In the genomic region with DNA sequence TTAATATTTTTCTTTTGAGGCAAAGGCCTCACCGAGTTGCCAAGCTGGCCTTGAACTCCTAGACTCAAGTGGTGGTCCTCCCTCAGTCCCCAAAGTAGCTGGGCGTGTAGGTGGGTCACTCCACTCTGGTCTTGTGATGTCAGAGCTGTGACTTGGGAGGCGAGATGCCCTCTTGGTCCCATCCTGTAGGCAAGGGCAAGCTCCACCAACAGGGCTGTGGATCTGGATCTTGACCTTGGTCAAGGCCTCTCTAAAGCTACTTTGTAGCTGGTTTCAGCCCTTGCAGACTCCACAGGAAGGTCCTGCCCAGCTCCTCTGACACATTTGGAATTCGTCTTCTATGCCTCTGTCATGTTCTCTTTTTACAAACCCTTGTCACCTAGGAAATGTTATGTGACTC, we compare ENCODE assay signal across 24 mouse cellular contexts. TPM values are rescaled to one million over a fixed set of nuclear protein-coding genes. Genes with fewer than 3 reads are reported as not detected.
A peak's percentile ranks its signal among the peaks of the same experiment; 100 is the strongest.
DNase-seq lines count a peak whose midpoint lies in the region; ATAC-seq and TF ChIP-seq lines count a peak whose summit lies in the region.
"Had no signal": no experiment of that assay in that cellular context is flagged by ENCODE, and none has a peak within 500 bp of the region (broad histone marks: within the 10 kb centered on the region; RNA-seq: fewer than 3 reads in every experiment).

No protein-coding gene starts in this region.

- ATAC-seq in hindbrain, embryonic 12.5 days (ENCODE audit: low FRiP score) = no peak
- ATAC-seq in hindbrain, embryonic 14.5 days (ENCODE audit: low FRiP score) = no peak
- no peak for ATAC-seq in midbrain, embryonic 11.5 days (ENCODE audit: low FRiP score)
- ATAC-seq: forebrain, embryonic 14.5 days; forebrain, embryonic 16.5 days had no signal

- no peak for TF ChIP-seq CTCF in testis, adult 2 months (IDR thresholded peaks at IDR 0.05; ENCODE audit: control insufficient read depth, insufficient read depth, insufficient replicate concordance, low read depth, low read length)

- H3K27me3 ChIP-seq in hindbrain, embryonic 12.5 days = no peaks in the 10 kb centered on the region
- no peaks in the 10 kb centered on the region for H3K27me3 ChIP-seq in hindbrain, embryonic 14.5 days (ENCODE audit: control insufficient read depth, insufficient read depth, low read length)
- no peaks in the 10 kb centered on the region for H3K27me3 ChIP-seq in testis, adult 2 months (ENCODE audit: control insufficient read depth, insufficient read depth, low read length)
- H3K27me3 ChIP-seq in midbrain, embryonic 11.5 days (ENCODE audit: control insufficient read depth, insufficient read depth, low read length) = no peaks in the 10 kb centered on the region
- H3K27me3 ChIP-seq: embryonic facial prominence, embryonic 13.5 days; embryonic facial prominence, embryonic 15.5 days; forebrain, embryonic 12.5 days had no signal

- peak; percentile 59; the same call in 1 of the 2 replicates for TF ChIP-seq POLR2A in testis, adult 2 months (IDR thresholded peaks at IDR 0.05; ENCODE audit: control insufficient read depth, low read depth, low read length)

- 84% methylated on average over 4 of the region's 4 CpGs for WGBS in hindbrain, embryonic 12.5 days
- WGBS in hindbrain, embryonic 14.5 days = 79% methylated on average over 4 of the region's 4 CpGs
- 86% methylated on average over 4 of the region's 4 CpGs for WGBS in midbrain, embryonic 11.5 days

- H3K36me3 ChIP-seq in hindbrain, embryonic 12.5 days = no peaks in the 10 kb centered on the region
- H3K36me3 ChIP-seq in hindbrain, embryonic 14.5 days (replicated peaks; ENCODE audit: control insufficient read depth, insufficient read depth) = no peaks in the 10 kb centered on the region
- no peaks in the 10 kb centered on the region; the same call in 1 of the 2 replicates for H3K36me3 ChIP-seq in testis, adult 2 months (ENCODE audit: control insufficient read depth, insufficient read depth, low read length)
- H3K36me3 ChIP-seq in midbrain, embryonic 11.5 days (ENCODE audit: control insufficient read depth, insufficient read depth, low read length) = no peaks in the 10 kb centered on the region
- H3K36me3 ChIP-seq: embryonic facial prominence, embryonic 13.5 days; embryonic facial prominence, embryonic 15.5 days; forebrain, embryonic 10.5 days; forebrain, embryonic 12.5 days had no signal

- H3K9ac ChIP-seq in hindbrain, embryonic 12.5 days = no peak overlapping the region
- no peak overlapping the region for H3K9ac ChIP-seq in hindbrain, embryonic 14.5 days
- no peak overlapping the region for H3K9ac ChIP-seq in midbrain, embryonic 11.5 days (ENCODE audit: low read length)
- H3K9ac ChIP-seq: embryonic facial prominence, embryonic 13.5 days; embryonic facial prominence, embryonic 15.5 days; forebrain, embryonic 12.5 days had no signal

- H3K4me1 ChIP-seq in hindbrain, embryonic 12.5 days = peaks cover 18% of the 10 kb centered on the region
- no peaks in the 10 kb centered on the region for H3K4me1 ChIP-seq in hindbrain, embryonic 14.5 days (replicated peaks; ENCODE audit: control insufficient read depth, insufficient read depth, low read length)
- H3K4me1 ChIP-seq in testis, adult 2 months (ENCODE audit: control insufficient read depth, insufficient read depth, low read length) = peaks cover 21% of the 10 kb centered on the region
- 0 out of 2 replicates have a peak, but pooled peaks cover 4% of the 10 kb centered on the region for H3K4me1 ChIP-seq in midbrain, embryonic 11.5 days (ENCODE audit: control insufficient read depth, insufficient read depth, low read length)

- H3K27ac ChIP-seq in hindbrain, embryonic 12.5 days = 0 out of 2 replicates have a peak overlapping the region, but pooled peaks have one; percentile 40
- no peak overlapping the region for H3K27ac ChIP-seq in hindbrain, embryonic 14.5 days
- peak overlapping the region; percentile 77 for H3K27ac ChIP-seq in testis, adult 2 months (ENCODE audit: control insufficient read depth, insufficient read depth, low read depth, low read length)
- no peak overlapping the region for H3K27ac ChIP-seq in midbrain, embryonic 11.5 days (ENCODE audit: low read depth, low read length)
- H3K27ac ChIP-seq: embryonic facial prominence, embryonic 13.5 days; embryonic facial prominence, embryonic 15.5 days; forebrain, embryonic 10.5 days; forebrain, embryonic 12.5 days had no signal

- no peak for DNase-seq in hindbrain, embryonic 14.5 days (ENCODE audit: low spot score)
- no peak for DNase-seq in testis, postnatal 10 days (ENCODE audit: low spot score)
- no peak for DNase-seq in midbrain, embryonic 11.5 days (ENCODE audit: low spot score, missing footprints)
- DNase-seq: adrenal gland, postnatal 10 days; adrenal gland, postnatal 25 days; cerebellum, adult 11 months; cerebellum, adult 18-20 months; cerebellum, adult 8-10 months; cerebellum, adult 9-11 months; cerebellum, postnatal 14 days; cerebellum, postnatal 36 days had no signal

- H3K9me3 ChIP-seq in hindbrain, embryonic 12.5 days (replicated peaks) = no peaks in the 10 kb centered on the region
- no peaks in the 10 kb centered on the region for H3K9me3 ChIP-seq in hindbrain, embryonic 14.5 days (ENCODE audit: control insufficient read depth, low read length)
- no peaks in the 10 kb centered on the region for H3K9me3 ChIP-seq in midbrain, embryonic 11.5 days (ENCODE audit: control insufficient read depth, low read length)
- H3K9me3 ChIP-seq: embryonic facial prominence, embryonic 13.5 days; embryonic facial prominence, embryonic 15.5 days; forebrain, embryonic 10.5 days; forebrain, embryonic 12.5 days had no signal

- no peak overlapping the region for H3K4me3 ChIP-seq in hindbrain, embryonic 12.5 days
- no peak overlapping the region for H3K4me3 ChIP-seq in hindbrain, embryonic 14.5 days (replicated peaks; ENCODE audit: low read length)
- H3K4me3 ChIP-seq in testis, adult 2 months (ENCODE audit: control insufficient read depth, low read depth, low read length) = peak overlapping the region; percentile 56
- no peak overlapping the region for H3K4me3 ChIP-seq in midbrain, embryonic 11.5 days (ENCODE audit: low read depth, low read length)
- H3K4me3 ChIP-seq: embryonic facial prominence, embryonic 13.5 days; embryonic facial prominence, embryonic 15.5 days; erythroblast, embryonic 14.5 days; forebrain, embryonic 10.5 days; forebrain, embryonic 12.5 days had no signal

- no peak overlapping the region for H3K4me2 ChIP-seq in hindbrain, embryonic 12.5 days (replicated peaks)
- H3K4me2 ChIP-seq in hindbrain, embryonic 14.5 days (replicated peaks) = no peak overlapping the region
- H3K4me2 ChIP-seq in midbrain, embryonic 11.5 days = no peak overlapping the region
- H3K4me2 ChIP-seq: embryonic facial prominence, embryonic 13.5 days; embryonic facial prominence, embryonic 15.5 days; forebrain, embryonic 12.5 days had no signal

RNA-seq across cellular contexts. Expression of a gene that starts 6.6 kb away (rescaled TPM):
- polyA plus RNA-seq in hindbrain, embryonic 12.5 days (2016; fragmentation: Nextera tagmentation; extraction: Ambion mirVana) = not detected in 2 replicates
- not detected in 2 replicates for polyA plus RNA-seq in hindbrain, embryonic 14.5 days (2014; fragmentation: Nextera tagmentation; extraction: Ambion mirVana)
- 402 and 430 TPM in 2 replicates for polyA plus RNA-seq in testis, adult 2 months (2012; rRNA removed)
- polyA plus RNA-seq in midbrain, embryonic 11.5 days (2014; fragmentation: Nextera tagmentation; extraction: Ambion mirVana) = not detected in 2 replicates
- polyA plus RNA-seq: adrenal gland, adult 2 months; brain, embryonic 14.5 days; C2C12; embryonic facial prominence, embryonic 11.5 days; embryonic facial prominence, embryonic 13.5 days; embryonic facial prominence, embryonic 15.5 days; erythroblast, embryonic 14.5 days; forebrain, embryonic 10.5 days; forebrain, embryonic 12.5 days; forebrain, embryonic 14.5 days; forebrain, embryonic 16.5 days had no signal

RNA-seq across cellular contexts. Expression of a gene that starts 11.5 kb away (rescaled TPM):
- 10.7 and 14.2 TPM in 2 replicates for polyA plus RNA-seq in hindbrain, embryonic 12.5 days (2016; fragmentation: Nextera tagmentation; extraction: Ambion mirVana)
- polyA plus RNA-seq in hindbrain, embryonic 14.5 days (2014; fragmentation: Nextera tagmentation; extraction: Ambion mirVana) = 14.1 and 19.1 TPM in 2 replicates
- 8.1 and 9.1 TPM in 2 replicates for polyA plus RNA-seq in testis, adult 2 months (2012; rRNA removed)
- 13.7 and 13.8 TPM in 2 replicates for polyA plus RNA-seq in midbrain, embryonic 11.5 days (2014; fragmentation: Nextera tagmentation; extraction: Ambion mirVana)

Comparison
In these comparisons a context has a peak if more than half of its experiments do, and no peak if none do; other contexts are left out.
1. H3K27ac ChIP-seq: peak in hindbrain, embryonic 12.5 days (single experiment) and testis, adult 2 months (single experiment); none in hindbrain, embryonic 14.5 days (single experiment) and midbrain, embryonic 11.5 days (single experiment).
2. RNA of a gene that starts 6.6 kb away (polyA plus RNA-seq): 402 to 430 TPM in testis, adult 2 months; not detected in hindbrain, embryonic 12.5 days, not detected in hindbrain, embryonic 14.5 days and not detected in midbrain, embryonic 11.5 days; every median in the first group is over 100 times any median in the second.